Mouse (Mus musculus): Measurements from ENCODE around the gene Ecm2.

DNA sequence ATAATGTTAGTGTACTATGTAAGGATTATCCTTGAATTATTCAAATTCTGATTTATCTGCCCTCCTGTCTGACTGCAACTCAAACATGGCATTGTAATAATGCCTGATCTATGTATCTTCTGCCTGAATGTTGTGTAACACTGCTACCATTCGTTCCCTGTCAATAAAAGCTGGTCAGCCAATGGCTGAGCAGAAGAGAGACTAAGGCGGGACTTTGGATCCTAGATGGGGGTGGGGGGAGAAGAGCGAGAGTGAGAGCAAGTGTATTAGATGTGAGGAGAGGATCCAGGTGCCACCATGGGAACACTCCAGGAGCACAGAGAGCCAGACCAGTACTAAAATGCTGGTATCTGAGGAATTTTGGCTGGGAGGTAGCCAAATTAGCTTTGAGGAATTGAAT is 65.8 kb downstream of the Ecm2 start:
- TF ChIP-seq CTCF (IDR thresholded peaks at IDR 0.05; ENCODE audit: borderline replicate concordance, insufficient read depth, low read length) (no peak), POLR2A (IDR thresholded peaks at IDR 0.05; ENCODE audit: low read depth, low read length) (no peak)

Measured in embryonic fibroblast, embryonic 13.5 days (primary cell).